Mouse (Mus musculus): ENCODE data around the gene Stambpl1.

Gene Stambpl1

DNA sequence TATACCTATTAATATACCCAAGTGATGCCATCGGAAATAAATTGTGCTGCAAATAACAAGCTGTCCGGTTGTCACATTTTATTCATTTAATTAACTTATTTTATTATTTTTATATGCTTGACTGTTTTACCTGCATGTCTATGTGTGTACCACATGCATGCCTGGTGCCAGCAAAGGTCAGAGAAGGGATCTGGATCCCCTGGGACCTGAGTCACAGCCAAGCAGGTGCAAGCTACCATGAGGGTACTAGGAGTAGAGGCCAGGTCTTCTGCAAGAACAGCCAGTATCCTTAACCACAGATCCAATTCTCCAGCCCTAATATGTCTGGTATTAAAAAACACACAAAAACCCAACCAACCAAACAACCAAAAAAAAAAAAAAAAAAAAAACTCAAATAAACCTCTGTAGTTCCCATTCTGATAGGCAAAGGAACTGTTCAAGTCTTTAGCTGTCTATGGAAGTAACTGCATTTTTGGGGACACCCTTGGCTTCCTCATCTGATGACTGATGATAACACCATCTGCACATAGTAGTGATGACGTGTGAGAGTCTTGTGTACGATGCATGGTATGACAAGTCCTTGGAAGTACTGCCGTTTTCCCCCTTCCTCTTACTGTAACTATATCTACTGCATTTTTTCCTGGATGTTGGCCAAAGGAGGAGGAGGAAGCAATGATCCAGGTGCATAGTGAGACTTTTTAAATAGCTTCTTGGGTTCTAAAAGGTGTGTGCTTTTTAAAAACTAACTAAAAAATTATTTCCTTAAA is 48.4 kb downstream of the Stambpl1 start:
- DNase-seq (ENCODE audit: low spot score), result no peak

DNA sequence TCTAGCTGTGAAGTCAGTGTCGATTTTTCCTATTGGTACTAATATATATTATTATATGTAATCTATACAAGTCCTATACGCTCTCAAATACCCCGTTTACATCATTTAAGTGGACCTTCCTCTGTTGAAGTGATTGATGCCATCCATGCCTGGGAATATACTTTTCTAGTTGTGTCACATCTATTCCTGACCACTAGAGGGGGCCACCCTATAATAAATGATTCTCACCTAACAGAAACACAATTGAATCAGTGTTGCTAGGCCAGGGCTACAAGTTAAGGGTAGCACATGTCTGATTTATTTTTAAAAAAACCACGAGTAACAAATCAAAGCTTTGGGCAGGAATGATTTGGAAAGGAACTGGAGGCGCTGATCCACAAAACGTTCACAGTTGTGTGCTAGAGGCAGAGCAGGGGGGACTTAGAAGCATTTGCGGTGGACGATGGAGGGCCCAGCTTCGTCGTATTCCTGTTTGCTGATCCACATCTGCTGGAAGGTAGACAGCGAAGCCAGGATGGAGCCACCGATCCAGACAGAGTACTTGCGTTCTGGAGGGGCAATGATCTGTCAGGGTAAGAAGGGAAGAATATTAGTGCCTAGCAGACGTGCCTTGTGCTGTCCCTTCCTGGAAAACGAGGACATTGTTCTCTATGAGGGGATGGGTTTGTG is 49.4 kb downstream of the Stambpl1 start:
- DNase-seq (ENCODE audit: low spot score), result no peak

DNA sequence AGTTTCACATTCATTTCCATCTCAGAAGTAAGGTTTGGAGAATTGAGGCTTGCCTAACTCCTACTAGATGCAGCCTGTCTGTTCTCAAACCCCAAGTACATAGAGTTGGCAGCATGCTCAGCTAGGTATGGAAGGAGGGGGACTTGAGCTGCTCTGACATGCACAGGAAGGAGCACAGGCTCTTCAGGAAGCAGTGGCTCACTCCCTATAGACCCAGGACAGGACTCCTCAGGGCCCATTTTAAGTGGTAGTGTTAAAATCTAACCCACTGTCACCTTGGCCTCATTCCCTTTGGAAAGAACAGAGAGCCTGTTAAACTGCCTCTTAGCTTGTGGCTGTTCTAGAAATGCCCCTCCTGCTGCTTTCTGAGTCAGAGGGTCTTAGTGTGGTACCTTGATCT is 50.9 kb downstream of the Stambpl1 start:
- no peak for DNase-seq (ENCODE audit: low spot score)

DNA sequence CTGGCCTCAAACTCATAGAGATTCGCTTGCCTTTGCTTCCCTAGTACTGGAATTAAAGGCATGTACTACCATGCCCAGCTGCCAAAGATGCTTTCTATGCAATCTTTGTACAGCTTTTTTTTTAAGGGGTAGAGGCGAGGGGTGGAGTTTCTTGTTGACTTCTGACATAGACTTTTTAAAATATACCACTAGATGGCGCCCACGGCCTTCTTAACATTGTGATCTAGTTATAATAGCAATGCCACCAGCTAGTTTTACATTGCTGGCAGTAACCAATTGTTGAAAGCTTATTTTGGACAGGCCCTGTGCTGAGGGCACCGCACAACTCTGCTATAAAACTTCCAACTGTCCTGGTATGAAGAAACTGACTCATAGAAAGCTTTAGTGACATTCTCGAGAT is 52.0 kb downstream of the Stambpl1 start:
- DNase-seq (ENCODE audit: low spot score), result no peak

DNA sequence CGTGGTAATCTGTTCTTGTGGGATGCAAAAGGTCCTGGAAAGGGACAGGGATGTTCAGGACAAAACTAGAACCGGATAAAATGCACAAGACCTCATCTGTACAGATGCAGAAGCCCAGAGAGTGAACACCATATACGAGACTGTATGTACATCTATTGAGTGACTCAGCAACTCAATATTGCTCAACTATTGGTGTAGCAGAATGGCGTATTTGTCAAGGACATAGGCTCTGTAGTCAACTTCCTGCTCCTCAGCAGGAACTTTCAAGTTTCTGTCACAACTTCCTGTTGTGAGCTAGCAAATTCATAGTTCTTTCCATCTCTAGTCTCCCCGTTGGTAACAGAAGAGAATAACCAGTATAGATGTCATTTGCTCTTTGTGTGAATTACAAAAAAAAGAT is 56.5 kb downstream of the Stambpl1 start:
- DNase-seq (ENCODE audit: low spot score), result no peak

DNA sequence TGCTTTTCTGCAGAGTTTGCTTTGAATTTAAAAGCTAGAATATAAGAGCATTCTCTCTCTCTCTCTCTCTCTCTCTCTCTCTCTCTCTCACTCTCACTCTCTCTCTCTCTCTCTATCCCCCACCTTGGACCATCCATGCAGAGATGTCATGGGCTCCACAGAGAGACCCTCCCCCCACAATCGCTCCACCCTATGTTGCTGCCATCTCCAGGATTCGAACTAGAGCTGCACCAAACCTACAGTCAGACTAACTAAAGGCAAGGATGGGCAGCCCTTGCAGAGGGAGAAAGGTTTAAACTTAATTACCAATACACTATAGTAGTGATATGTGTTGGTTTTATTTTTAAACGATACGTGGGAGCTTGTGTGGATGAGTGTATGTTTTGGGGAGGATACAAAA is 58.6 kb downstream of the Stambpl1 start:
- no peak for DNase-seq (ENCODE audit: low spot score)

DNA sequence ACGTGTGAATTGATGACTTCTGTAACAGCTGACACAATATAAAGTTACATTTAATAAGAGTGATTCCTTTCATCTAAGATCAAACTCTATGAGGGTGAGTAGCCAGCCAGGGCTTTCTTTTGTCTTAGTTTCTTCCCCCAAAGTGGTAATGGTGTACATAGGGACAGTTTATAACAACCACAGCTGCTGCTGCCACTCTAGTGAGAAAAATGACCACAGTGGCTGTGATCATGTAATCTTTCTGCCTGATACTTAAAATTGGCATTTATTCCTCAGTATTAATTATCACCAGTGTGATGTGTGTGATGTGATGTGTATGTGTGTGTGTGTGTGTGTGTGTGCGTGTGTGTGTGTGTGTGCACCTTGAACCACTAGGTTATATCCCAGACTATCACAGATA is 59.9 kb downstream of the Stambpl1 start:
- DNase-seq (ENCODE audit: low spot score), result no peak

DNA sequence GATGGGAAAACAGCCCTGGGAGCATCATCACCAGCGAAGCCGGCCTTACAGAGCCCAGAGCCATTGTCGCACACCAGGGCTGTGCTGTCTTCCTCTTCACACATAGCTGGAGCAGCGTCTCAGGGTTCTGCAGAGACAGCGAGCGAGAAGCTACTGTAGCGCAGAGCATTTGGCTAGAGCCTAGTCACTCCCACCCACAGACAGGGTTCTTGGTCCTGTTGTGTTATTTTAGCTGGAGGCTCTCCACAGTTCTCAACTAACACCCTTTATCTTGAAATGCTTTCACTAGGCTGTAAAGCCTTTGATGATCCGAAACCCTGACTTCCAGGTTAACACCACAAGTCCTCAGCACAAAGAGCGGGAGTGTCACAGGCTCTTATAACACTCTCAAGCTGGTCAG is 60.4 kb downstream of the Stambpl1 start:
- no peak for DNase-seq (ENCODE audit: low spot score)

DNA sequence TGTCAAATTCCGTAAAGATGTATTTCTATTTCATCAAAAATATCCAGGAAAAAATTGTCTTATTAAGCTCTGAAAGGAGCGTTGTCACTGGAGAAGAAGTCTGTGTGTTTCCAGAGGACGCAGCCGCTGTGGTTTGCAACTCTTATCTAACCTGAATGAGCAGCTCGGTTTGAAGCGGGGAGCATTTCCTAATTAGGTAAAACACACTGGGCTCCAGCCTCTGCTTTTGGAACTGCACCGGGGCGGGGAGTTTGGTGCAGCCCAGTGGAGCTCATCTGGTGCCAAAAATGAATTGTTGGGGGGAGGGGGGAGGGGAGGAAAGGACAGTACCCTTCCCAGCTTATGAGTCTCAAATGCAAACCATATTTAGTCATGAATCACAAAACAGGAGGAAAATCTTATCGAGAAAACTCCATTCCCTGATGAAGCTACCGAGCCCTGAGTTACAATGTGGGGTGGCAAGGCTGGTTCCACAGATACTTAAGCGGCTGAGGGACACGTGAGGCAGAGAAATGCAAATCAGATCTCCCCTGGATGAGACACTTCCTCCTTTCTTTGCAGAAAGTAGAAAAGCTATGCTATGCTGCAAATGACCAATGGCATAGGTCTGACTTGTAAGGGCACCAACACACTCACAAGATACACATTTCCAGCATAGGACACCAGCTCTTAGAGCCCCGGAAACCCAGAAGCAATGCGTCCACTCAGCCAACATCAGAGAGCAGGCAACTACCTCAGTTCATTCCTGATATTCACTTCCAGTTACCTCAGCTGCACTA is 62.3 kb downstream of the Stambpl1 start:
- DNase-seq (ENCODE audit: low spot score), result no peak

DNA sequence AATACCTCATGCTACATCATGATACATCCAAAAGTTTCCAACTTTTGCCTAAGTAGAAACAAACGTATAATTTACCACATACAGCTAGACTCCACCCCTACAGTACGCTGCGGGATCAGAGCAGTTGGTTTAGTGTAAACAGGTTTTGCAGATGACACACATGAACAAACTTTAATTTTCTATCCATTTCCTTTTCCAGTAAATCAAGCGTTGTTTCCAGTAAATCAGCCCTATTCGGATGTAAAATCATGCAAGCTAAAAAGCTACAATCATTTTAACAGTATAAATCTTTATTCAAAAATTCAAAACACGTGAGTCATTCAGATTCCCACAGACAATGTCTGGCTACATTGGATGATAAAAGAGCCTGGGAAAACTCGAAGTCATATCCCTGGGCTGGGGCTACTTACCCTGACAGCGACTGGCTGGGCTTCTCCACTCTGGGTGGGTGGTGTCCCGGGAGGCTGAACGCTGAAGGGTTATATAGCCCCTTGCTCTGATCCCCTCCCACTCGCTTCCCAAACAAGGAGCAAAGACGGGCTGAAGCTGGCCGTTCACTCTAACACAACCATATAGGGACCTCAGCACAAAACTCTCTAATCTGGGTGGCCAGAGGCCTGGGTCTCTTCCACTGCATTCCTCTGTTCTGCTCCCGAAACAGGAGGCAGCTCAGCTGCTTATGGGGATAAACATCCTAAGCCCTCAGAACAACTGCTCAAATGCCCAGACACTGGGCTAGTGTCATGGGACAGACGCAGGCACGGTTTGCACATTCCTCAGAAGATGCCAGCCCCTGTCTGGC is 63.1 kb downstream of the Stambpl1 start, which contains the start of gene Acta2:
Acta2 (minus strand) TSS at position 711 of the 802 bp plus-strand sequence.
- DNase-seq (ENCODE audit: low spot score), result no peak

DNA sequence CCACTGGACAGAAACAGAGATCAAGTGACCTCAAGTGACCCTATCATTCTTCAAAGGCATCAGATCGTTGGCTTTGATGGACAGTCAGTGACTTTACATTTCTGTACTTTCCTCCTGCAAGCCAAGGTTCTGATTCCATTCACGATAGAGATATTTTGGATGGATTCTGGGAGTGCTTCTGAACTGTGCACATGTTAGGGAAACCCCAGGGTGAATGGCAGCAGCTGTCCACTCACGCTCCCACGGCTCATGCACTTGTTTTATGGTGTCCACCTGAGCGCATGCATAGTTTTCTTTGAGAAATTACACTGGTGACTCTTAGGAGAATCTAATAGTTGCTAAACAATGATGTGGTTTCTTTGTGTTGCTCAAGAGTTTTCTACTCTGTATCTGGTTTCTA is 64.1 kb downstream of the Stambpl1 start:
- DNase-seq (ENCODE audit: low spot score), result no peak

DNA sequence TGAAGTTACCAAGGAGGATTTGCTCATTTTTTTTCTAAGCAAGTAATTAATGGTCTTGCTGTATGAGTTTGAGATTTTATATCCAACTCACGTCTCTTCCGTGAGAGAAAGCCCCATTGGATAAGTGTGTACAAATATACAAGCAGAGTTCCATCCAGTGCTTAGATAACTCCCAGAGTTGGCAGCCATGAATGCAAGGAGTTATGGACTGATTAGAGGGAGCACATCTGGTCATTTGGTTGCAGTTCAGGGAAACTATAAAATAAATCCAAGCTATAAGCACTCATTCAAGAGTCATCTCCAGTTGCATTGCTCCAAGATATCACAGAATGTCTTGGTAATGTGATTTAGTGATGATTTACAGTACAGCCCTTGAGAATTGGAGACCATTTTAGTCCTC is 64.9 kb downstream of the Stambpl1 start:
- DNase-seq (ENCODE audit: low spot score), result no peak

DNA sequence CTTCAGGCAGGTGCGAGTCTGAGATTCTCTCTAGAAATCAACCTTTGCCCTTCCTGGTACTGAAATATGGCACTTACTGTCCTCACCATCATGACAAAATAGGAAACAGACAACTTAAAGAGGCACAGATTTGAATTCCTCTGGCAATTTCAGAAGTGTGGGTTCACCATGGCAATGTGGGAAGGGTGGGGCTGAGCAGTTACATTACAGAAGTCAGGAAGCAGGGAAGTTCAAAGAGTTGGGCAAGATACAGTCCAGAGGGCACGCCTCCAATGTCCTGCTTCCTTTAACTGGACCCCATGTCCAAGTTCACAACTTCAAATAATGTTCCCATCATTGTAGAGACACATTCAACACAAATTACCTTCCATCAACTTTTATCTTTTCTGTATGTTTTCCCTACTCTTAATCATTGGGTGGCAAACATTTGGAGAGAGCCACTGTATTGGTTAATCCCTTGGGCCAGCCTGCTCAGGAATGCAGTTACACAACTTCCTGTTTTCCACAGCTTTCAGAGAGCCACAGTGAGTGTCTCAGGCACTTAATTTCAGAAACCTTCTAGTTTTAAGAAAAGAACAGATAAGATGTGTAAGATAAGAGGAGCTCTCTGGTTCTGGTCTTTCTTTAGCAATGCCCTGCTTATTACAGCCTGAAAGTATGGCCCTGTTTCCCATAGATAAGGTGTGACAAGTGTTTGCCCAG is 70.4 kb downstream of the Stambpl1 start:
- no peak for DNase-seq (ENCODE audit: low spot score)

DNA sequence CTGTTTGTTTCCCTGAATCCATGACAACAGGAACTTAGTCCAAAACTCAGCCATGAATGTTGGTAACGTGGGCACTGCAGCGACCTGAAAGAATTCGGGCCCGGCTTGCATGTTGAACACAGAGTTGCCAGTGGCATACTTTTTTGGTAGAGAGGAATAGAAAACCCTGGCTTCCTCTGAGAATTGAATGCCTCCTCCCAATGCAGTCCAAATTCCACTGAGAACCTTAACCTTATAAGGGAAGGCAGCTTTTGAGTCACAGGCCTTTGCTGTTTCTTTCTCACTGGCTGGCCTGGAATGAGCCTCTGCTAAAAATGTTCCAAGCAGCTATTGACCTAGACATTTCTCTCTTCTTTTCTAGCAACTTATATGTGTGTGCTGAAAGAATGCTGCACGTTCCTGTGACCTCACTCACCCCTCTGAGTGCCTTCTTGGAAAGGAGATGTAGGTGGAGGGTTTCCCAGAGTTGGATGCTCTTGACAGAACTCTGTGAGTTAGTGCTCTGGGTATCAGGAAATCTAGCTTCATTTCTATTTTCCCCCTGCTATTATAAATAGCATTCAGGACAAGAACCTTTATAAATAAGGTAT is 73.7 kb downstream of the Stambpl1 start:
- DNase-seq (ENCODE audit: low spot score), result no peak

DNA sequence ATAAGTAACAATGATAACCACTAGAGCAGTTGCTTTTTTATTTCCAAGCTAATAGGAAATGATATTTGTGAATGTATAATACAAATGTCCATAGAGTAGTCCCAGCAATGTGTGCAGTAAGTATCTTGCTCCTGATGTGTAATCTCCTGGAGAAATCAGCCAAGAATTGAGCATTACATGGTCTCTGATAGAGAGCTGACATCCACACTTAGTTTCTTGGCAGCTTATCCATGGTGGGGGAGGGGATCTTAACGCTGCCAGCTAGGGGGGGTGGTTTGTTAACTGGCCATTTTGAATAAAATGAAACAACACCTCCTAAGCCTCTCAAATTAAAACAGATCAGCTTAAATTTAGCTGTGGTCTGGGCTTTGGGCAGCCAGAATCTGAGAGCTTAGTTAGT is 77.0 kb downstream of the Stambpl1 start:
- DNase-seq (ENCODE audit: low spot score), result no peak

DNA sequence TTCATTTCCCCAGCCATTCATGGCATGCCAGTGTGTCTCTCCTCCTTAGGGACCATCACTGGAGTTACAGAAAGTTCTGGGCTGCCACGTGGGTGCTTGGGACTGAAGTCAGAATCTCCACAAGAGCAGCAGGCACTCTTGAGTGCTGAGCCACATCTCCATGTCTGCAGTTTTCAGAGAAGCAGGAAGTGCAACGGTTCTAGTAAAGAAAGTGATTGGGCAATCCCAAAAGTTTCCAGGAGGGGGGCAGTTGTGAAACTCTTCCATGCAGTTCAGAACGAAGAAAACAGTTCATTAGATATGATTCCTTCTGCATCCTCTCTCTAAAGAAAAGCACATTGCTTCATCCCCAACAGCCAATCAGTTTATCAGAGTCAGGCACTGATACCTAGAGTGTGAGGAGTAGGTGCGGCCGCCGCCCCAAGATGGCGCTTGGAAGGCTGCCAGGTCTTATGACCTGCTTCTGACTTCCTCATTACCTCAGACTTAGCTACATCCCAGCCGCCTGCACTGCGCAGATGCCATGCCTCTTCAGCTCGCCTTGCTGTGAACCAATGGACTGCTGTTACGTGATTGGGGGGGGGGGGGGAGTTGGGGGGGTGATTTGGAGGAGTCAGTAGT is 78.2 kb downstream of the Stambpl1 start:
- no peak for DNase-seq (ENCODE audit: low spot score)

DNA sequence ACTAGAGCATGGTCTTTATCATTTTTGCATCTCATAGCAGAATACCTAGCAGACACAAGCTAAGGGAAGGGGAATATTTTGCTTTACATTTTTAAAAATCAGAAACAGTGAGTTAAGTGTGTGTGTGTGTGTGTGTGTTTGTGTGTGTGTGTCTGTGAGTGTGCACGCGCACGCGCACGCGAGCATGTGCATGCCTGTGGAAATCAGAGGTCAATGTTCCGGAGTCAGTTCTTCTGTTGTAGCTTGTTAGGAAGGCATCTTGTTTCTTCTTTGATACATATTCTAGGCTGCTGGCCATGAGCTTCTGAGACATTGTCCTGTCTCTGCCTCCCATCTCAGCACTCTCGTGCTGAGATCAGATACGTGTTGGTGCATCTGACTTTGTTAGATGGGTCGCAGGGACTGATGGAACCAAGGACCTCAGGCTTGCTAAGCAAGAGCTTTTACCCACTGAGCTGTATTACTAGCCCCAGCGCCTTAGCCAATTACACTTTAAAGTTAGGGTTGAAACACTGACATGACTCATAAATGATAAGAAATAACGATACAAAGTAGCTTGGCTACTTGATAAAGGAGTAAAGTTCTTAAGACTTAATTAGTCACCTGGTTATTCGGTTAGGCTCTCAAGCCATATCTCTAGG is 78.9 kb downstream of the Stambpl1 start:
- no peak for DNase-seq (ENCODE audit: low spot score)

DNA sequence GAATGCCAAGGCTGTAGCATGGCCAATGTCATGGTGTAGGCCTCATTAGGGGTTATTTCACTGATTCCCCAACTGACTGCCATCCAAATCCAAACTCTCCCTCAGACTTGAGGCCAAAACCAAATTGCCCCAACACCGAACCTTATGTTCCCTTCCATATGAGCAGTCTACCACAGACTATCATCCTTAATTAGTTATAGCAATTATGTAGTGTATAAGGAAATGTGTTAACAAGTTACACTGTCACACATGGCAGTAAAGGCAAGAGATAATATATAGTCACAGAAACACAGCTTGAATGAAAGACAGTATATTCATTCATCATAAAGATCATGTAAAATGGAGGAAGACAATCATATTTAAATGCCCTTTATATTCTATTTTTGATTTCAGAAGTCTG is 81.0 kb downstream of the Stambpl1 start:
- DNase-seq (ENCODE audit: low spot score), result no peak

DNA sequence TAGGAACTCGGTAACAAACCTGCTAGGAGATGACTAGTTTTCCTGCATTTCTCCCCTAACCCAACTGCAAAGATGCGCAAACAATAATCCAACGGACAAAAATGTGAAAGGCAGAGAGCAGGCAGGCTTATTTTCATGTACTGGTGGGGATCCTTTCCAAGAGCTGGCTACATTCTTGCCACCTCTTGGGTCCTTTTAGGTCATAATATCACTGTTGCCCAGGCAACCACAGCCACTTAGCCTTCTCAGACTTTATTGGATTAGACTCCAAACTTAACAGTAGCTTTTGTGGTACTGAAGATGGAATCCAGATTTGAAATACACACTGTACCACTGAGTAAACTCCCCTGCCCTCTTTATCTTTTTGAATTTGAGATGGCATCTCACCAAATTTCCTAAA is 86.0 kb downstream of the Stambpl1 start:
- no peak for DNase-seq (ENCODE audit: low spot score)

DNA sequence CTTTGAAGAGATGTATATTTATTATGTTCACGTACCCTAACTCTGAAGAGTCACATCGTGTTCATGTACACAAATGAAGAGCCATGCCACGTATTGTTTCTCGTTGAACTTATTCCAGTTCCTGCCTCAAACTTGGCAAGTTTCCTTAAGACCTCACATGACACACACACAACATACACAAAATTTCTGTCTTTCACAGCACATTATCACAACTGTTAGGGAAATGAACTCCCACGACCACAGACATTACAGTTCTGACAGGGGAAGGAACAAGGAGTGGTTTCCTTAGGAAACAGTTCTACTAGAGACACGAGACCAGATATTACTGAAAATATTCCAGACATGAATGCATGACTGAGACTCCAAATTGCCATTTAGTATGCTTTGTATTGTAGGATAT is 91.6 kb downstream of the Stambpl1 start:
- DNase-seq (ENCODE audit: low spot score), result no peak

Measured in ovary, postnatal 10 days (tissue).